Mouse (Mus musculus) limb, embryonic 15.5 days (tissue): ENCODE results near the gene Kif18b. TPM values are rescaled to one million over a fixed set of nuclear protein-coding genes. Genes with fewer than 3 reads are reported as not detected.
A peak's percentile ranks its signal among the peaks of the same experiment; 100 is the strongest.

Source experiments
- ATAC-seq: fragments of 200-750 bp; cut with Nextera tagmentation; 2 replicates; pipeline ENCODE4 v1.8.0; 2017; ENCODE audit warnings: low read depth, moderate TSS enrichment; ENCODE audit not compliant: insufficient number of reproducible peaks, low FRiP score, low TSS enrichment
- H3K27ac ChIP-seq: fragments of 300-500 bp; sonication (generic); 2 replicates; pipeline ENCODE4 v1.5.1; 2015; ENCODE audit warnings: moderate library complexity, mild to moderate bottlenecking, inconsistent platforms
- H3K27me3 ChIP-seq: fragments of 300-500 bp; sonication (generic); 2 replicates; pipeline ENCODE4 v1.6.1; 2015; ENCODE audit warnings: inconsistent platforms
- H3K36me3 ChIP-seq: fragments of 300-500 bp; sonication (generic); 2 replicates; pipeline ENCODE4 v1.6.1; 2015; ENCODE audit warnings: inconsistent platforms
- H3K4me1 ChIP-seq: fragments of 300-500 bp; sonication (generic); 2 replicates; pipeline ENCODE4 v1.6.1; 2015; ENCODE audit warnings: inconsistent platforms
- H3K4me2 ChIP-seq: fragments of 300-500 bp; sonication (generic); 2 replicates; pipeline ENCODE4 v1.6.1; 2015; ENCODE audit warnings: mild to moderate bottlenecking, inconsistent platforms
- H3K4me3 ChIP-seq: fragments of 300-500 bp; sonication (generic); 2 replicates; pipeline ENCODE4 v1.5.1; 2015; ENCODE audit warnings: mild to moderate bottlenecking, inconsistent platforms
- H3K9ac ChIP-seq: fragments of 300-500 bp; sonication (generic); 2 replicates; pipeline ENCODE4 v1.6.1; 2015; ENCODE audit warnings: inconsistent platforms
- H3K9me3 ChIP-seq: fragments of 300-500 bp; sonication (generic); 2 replicates; pipeline ENCODE4 v1.6.1; 2016; ENCODE audit warnings: inconsistent platforms
- WGBS: fragments of 180-500 bp; shearing (Covaris S2); methylation state at CpG from one replicate; pipeline ENCODE4 v1.1.7; 2015; 5-methylcytosine and 5-hydroxymethylcytosine counted together
- polyA plus RNA-seq: library from polyadenylated mRNA; unstranded; fragments of >200 nt; fragmentation: Nextera tagmentation; extraction: Ambion mirVana; gene quantifications from 2 replicates; pipeline ENCODE4 v1.2.1, GENCODE M21; 2015

Kif18b gene
- polyA plus RNA-seq, 1 experiment from 2014 or later, result 8.0 TPM

- Histone ChIP-seq H3K27me3 (peaks cover 14% of the 10 kb centered on the region), H3K4me2 (no peak overlapping the region), H3K9ac (no peak overlapping the region), H3K27ac (no peak overlapping the region), H3K36me3 (no peaks in the 10 kb centered on the region), H3K4me3 (no peak overlapping the region), H3K4me1 (peaks cover 4% of the 10 kb centered on the region; the same call in 1 of the 2 replicates), H3K9me3 (no peaks in the 10 kb centered on the region)
- ATAC-seq, result peak; percentile 42; the same call in 1 of the 2 replicates
- WGBS, result 47% methylated on average over 16 of the region's 16 CpGs
Observed at GRCm38 (mm10) chr11:102956962-102957614, 32.2 kb upstream of the Kif18b start.

DNA sequence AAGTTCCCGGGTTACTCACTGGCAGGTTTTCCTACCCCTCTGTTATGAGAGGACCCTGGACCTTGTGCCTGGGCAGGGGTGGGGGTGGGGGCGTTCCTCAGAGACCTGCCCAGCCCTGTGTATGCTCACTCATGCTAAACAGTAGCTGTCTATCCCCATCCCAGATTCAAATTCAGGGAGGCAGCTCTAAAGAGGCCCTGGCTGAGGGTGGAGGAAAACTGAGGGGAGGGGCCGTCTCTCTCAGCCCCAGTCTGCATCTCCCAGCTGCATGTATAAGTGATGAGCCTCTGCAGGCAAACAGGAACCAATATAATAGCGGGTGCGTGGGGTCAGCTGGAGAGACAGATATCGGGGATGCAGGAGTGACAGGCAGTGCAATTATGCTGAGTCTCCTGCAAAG is 28.0 kb upstream of the Kif18b start:
- peaks cover 13% of the 10 kb centered on the region for H3K4me1 ChIP-seq
- no peak overlapping the region for H3K9ac ChIP-seq
- H3K9me3 ChIP-seq, result no peaks in the 10 kb centered on the region
- ATAC-seq, result no peak
- H3K36me3 ChIP-seq, result no peaks in the 10 kb centered on the region
- no peak overlapping the region for H3K4me2 ChIP-seq
- no peak overlapping the region for H3K4me3 ChIP-seq
- WGBS, result 37% methylated on average over 6 of the region's 6 CpGs
- no peak overlapping the region for H3K27ac ChIP-seq
- H3K27me3 ChIP-seq, result peaks cover 54% of the 10 kb centered on the region

- Histone ChIP-seq H3K9me3 (no peaks in the 10 kb centered on the region), H3K36me3 (no peaks in the 10 kb centered on the region), H3K9ac (peak overlapping the region; percentile 24; the same call in 1 of the 2 replicates), H3K4me2 (peak overlapping the region; percentile 85), H3K27ac (no peak overlapping the region), H3K27me3 (peaks cover 94% of the 10 kb centered on the region), H3K4me3 (peak overlapping the region; percentile 46), H3K4me1 (peaks cover 41% of the 10 kb centered on the region)
- 2% methylated on average over 50 of the region's 51 CpGs for WGBS
- no peak for ATAC-seq
Observed at GRCm38 (mm10) chr11:102948043-102948961, 23.4 kb upstream of the Kif18b start.

DNA sequence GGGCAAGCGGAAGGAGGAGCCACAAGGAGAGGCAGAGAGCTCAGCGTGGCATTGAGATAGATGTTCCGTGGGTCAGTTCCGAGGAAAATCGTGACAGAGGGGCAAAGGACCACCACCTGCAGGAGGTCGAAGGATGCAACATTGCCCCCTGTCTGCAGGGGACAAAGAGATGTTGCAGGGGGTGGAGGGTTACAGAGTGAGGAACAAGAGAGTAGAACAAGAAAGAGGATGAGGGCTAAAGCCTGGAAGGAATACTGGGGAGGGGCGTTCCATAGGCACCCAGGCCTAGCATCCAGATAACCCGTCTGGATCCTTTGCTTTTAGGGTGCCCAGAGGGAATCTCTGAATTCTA is 22.0 kb upstream of the Kif18b start:
- H3K27ac ChIP-seq, result no peak overlapping the region
- H3K4me1 ChIP-seq, result peaks cover 41% of the 10 kb centered on the region
- no peak for ATAC-seq
- H3K4me2 ChIP-seq, result peak overlapping the region; percentile 86
- H3K9ac ChIP-seq, result no peak overlapping the region
- peaks cover 99% of the 10 kb centered on the region for H3K27me3 ChIP-seq
- WGBS, result 6% methylated on average over 8 of the region's 8 CpGs
- no peaks in the 10 kb centered on the region for H3K36me3 ChIP-seq
- peak overlapping the region; percentile 45 for H3K4me3 ChIP-seq
- H3K9me3 ChIP-seq, result no peaks in the 10 kb centered on the region

DNA sequence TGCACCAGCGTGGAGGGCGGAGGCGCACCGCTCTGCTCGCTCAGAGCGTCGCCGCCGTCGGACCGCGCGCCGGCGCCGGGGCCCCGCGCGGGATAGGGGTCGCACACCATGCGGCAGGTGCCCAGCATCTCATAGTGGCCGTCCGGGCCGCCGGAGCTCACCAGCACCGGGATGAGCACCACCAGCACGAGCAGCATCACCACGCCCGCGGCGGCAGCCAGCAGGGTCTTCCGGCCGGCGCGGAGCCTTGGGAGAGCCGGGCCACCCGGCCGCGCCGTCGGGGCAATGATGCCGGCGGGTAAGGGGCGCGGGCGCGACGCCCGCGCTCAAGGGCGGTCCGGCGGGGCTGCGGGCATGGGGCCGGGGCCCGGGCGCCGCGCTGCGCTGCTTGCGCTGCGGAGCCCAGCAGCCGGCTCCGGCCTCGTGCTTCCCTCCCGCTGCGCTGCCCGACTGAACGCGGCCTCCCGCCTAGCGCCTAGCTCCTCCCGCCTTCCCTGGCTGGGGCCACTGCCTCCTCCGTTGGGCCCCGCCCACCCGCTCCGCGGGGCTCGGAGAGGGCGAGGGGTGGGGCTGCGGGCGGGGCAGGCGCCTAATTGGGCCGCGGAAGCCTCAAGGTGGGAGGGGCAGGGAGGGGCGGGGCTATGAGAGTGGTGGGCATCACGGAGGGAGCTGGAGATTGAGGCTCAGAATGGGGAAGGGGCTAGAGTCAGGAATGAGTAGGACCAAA is 21.5 kb upstream of the Kif18b start, which contains the start of gene C1ql1:
Gene C1ql1 (minus strand): TSS at position 424 of the 727 bp plus-strand sequence.
- Histone ChIP-seq H3K27ac (no peak within 1 kb of the TSS), H3K4me1 (peaks cover 41% of the 10 kb centered on the region), H3K9ac (no peak within 1 kb of the TSS)

GRCm38 (mm10) chr11:102945306-102946264 is 20.7 kb upstream of the Kif18b start:
- H3K9ac ChIP-seq, result no peak overlapping the region

More for the DNA sequence above, 21.5 kb upstream of the Kif18b start, which contains the start of gene C1ql1:
- Histone ChIP-seq H3K4me3 (peak within 1 kb of the TSS; percentile 45), H3K36me3 (no peaks in the 10 kb centered on the region), H3K27me3 (peaks cover 98% of the 10 kb centered on the region), H3K4me2 (peak within 1 kb of the TSS; percentile 86), H3K9me3 (no peaks in the 10 kb centered on the region)
- ATAC-seq, result peak; percentile 84; the same call in 1 of the 2 replicates
- WGBS, result under 1% methylated on average over 75 of the region's 87 CpGs

DNA sequence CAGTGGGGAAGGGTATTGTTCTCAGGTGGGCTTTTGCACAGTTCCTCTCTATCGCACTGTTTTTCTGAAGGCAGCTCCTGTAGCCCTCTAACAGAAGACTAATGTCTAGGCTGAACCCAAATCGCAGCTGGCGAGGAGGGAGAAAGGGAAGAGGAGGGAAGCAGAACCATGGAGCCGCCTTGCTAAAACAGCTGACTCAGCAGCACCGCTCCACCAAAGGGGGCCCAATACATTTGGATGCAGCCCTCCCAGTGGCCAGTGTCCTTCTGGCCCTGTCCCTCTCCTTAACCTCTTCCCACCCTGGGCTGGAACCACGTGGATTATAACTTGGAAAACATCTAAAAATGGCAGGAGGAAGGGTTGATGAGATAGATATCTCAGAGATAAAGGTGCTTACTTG is 16.3 kb upstream of the Kif18b start:
- Histone ChIP-seq H3K4me3 (no peak overlapping the region), H3K4me1 (peaks cover 38% of the 10 kb centered on the region), H3K4me2 (no peak overlapping the region), H3K9ac (no peak overlapping the region), H3K9me3 (no peaks in the 10 kb centered on the region), H3K36me3 (no peaks in the 10 kb centered on the region), H3K27ac (no peak overlapping the region), H3K27me3 (peaks cover 70% of the 10 kb centered on the region)
- 52% methylated on average over 6 of the region's 6 CpGs for WGBS
- ATAC-seq, result no peak

More at GRCm38 (mm10) chr11:102945306-102946264, 20.7 kb upstream of the Kif18b start:
- Histone ChIP-seq H3K4me2 (peak overlapping the region; percentile 86), H3K4me3 (peak overlapping the region; percentile 45), H3K27me3 (peaks cover 97% of the 10 kb centered on the region), H3K4me1 (peaks cover 41% of the 10 kb centered on the region), H3K27ac (no peak overlapping the region), H3K36me3 (no peaks in the 10 kb centered on the region), H3K9me3 (no peaks in the 10 kb centered on the region)
- ATAC-seq, result no peak
- WGBS, result 3% methylated on average over 54 of the region's 54 CpGs

DNA sequence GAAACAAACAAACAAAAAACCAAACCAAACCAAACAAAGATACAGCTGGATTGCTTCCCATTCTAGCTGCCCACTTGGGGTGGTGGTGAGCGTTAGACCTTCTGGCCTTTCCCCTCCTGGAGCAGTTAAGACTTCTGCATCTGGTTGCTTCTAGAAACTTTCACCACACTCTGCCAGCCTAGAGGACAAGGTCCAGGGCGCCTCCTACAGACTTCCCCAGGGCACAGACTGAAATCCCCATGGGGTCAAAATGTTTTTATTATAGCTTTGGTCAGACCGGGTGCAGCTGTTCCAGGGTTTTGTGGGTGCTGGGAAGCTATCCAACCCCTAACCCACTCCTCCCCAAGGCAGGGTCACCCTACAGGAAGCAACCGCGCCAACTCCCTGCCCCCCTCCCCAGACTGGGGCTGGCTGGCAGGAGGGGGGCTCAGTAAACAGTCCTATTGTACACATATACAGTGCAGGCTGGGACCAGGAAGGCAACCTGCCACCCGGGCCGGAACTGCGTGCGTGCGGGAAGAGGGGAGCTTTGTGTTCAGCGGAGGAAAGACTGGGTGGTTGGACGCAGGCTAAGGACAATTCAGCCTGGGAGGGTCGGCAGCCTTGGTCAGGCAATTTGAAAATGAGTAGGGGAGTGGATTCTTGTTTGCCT is 14.2 kb upstream of the Kif18b start:
- Histone ChIP-seq H3K4me3 (no peak overlapping the region), H3K27ac (no peak overlapping the region), H3K4me2 (0 out of 2 replicates have a peak overlapping the region, but pooled peaks have one; percentile 4), H3K9ac (no peak overlapping the region), H3K4me1 (peaks cover 26% of the 10 kb centered on the region), H3K9me3 (no peaks in the 10 kb centered on the region), H3K36me3 (no peaks in the 10 kb centered on the region), H3K27me3 (peaks cover 50% of the 10 kb centered on the region)
- 0 out of 2 replicates have a peak, but pooled peaks have one; percentile 23 for ATAC-seq
- WGBS, result 36% methylated on average over 13 of the region's 13 CpGs

DNA sequence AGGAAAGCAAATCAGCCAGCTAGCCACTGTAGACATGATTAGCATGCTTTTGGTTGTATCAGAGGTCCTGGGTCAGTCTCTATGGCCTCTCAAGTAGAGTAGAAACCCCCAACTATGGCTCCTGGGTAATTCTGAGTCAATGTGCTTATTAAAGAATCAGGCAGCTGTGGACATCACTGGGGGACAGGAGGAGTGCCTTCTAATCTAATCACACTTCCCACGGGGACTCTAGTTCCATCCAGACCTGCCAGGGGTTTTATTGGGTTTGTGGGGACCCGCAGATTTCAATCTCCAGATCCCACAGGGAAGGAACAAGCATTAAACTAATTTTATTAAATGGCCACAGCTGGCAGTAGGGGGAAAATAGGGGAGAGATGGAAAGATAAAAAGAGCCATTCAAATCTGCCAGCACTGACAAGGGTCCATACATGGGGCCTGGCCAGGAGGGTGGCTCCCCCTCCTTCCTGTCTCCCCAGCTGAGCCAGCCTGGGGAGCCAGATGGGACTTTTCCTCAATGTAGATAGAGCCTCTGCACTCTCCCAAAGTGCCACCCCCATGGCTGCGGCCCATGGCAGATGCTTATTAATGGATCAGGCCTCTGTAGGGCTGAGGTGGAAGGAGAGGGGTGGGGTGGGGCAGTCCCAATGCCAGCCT is 12.7 kb upstream of the Kif18b start:
- Histone ChIP-seq H3K27me3 (peaks cover 35% of the 10 kb centered on the region), H3K27ac (no peak overlapping the region), H3K4me1 (peaks cover 26% of the 10 kb centered on the region), H3K9me3 (no peaks in the 10 kb centered on the region), H3K36me3 (no peaks in the 10 kb centered on the region), H3K4me3 (no peak overlapping the region), H3K9ac (no peak overlapping the region), H3K4me2 (no peak overlapping the region)
- WGBS, result 39% methylated on average over 3 of the region's 3 CpGs
- no peak for ATAC-seq

DNA sequence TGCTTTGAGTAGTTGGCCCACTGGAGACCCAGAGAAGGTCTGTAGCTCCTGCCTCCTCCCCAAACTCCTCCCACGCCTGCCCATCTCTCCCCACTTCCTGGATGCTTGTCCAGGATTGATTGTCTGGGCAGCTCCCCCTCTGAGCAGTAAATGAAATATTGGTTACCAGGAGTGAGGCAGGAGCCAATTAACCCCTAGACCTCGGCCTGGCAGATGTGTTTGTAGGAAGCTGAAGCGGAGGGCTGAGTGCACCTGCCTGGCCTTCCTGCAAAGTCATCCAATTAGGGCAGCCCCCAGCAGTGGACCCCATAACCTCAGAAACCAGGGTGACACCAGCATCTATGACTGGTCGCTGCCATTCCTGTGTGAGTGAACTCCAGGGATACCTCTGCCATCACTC is 11.3 kb upstream of the Kif18b start:
- Histone ChIP-seq H3K9me3 (no peaks in the 10 kb centered on the region), H3K36me3 (no peaks in the 10 kb centered on the region), H3K4me2 (no peak overlapping the region), H3K9ac (no peak overlapping the region), H3K27me3 (peaks cover 23% of the 10 kb centered on the region), H3K4me1 (peaks cover 26% of the 10 kb centered on the region), H3K27ac (no peak overlapping the region), H3K4me3 (no peak overlapping the region)
- WGBS, result 27% methylated on average over 4 of the region's 4 CpGs
- ATAC-seq, result no peak
